Mouse (Mus musculus) gastrocnemius, adult 18-20 months (tissue): ENCODE data around the gene Fam118a. TPM values are rescaled to one million over a fixed set of nuclear protein-coding genes. Genes with fewer than 3 reads are reported as not detected.
"Not testable (repeated sequence)": the region's sequence is repeated elsewhere in the genome, so short reads cannot be mapped to it uniquely, and the experiment has no call there.

Experiments used
- DNase-seq: peaks from one replicate; pipeline ENCODE4 v3.0.0; 2021; ENCODE audit warnings: low spot score
- total RNA-seq, 2 experiments: library from RNA; stranded (reverse); gene quantifications; 2 replicates each; pipeline ENCODE4 v1.2.3; 2021

The Fam118a gene
- total RNA-seq, 2 experiments from 2014 or later, result 3.9 to 4.5 TPM

GRCm38 (mm10) chr15:85011895-85012661 is 16.7 kb upstream of the Fam118a start:
- no peak for DNase-seq

GRCm38 (mm10) chr15:85012662-85013054 is 16.1 kb upstream of the Fam118a start:
- no peak for DNase-seq

DNA sequence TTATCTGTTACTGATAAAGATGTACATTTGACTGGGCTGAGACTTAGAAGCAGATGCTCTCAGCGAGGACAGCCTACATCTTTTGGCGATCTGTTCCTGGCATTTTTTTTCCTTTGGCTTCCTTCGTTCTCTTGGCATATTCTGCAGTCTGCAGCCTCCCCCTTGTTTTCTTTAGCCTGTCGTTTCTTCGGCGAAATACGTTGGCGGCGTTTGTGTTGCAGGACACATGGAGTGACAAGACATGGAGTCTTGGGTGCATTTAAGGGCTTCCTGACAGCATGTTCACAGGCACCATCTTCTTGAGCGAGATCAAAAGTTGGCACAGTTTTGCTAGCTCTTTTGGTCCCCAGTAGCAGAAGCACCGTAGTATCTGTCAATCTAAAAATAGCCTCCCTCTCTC is 13.0 kb upstream of the Fam118a start:
- DNase-seq, result no peak

DNA sequence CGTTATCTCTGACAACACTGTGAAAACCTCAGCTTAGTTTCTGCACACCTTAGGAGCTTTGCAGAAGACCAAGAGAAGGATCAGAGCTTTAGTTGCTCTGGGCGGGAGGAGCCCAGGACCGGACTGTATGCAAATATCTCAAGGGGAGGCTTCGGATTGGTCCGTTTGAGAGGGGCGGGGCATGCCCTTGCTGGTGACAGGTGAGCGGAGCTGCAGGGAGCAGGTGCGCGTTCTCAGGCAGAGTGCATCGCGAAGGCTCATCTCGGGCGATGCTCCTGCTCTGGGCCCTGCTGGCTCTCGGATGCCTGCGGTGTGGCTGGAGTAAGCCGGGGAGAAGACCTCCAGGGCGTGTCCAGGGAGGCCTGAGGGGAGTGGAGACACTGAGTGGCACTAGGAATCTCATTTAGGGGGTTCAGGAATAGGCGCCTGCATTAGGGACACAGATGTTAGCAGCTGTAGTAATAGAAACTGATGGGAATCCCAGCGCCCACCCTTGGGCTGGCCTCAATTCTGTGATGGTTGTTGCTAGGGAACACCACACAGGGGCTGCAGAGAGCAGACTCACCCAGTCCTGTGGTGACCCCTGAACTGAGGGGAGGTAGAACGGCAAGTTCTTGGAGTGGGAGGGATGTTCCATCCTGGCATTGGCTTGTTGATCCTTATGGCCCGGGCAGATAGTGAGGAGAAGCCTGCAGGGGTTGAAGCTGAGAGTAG is 11.6 kb upstream of the Fam118a start, which contains the start of gene Upk3a:
TSS of gene Upk3a (plus strand) at position 191 of the 714 bp plus-strand sequence.
- no peak for DNase-seq

DNA sequence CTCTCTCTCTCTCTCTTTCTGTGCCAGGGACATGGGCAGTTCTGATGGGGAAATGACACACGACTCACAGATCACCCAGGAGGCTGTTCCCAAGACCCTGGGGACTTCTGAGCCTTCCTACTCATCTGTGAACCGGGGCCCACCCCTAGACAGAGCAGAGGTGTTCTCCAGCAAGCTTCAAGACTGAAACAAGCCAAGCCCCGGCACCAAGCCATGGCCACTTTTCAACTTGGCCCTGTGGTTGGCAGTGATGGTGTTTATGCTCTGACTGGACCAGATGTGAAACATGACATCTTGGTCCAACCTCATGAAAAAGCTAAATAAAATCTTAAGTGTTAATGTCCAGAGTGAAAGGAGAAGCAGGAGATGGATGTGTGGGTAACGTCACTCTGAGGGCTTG is 6.5 kb upstream of the Fam118a start:
- peak; percentile 44 for DNase-seq

GRCm38 (mm10) chr15:85026197-85026596 is 2.6 kb upstream of the Fam118a start:
- DNase-seq, result no peak

- no peak for DNase-seq
Observed at GRCm38 (mm10) chr15:85027740-85028139, 1.0 kb upstream of the Fam118a start.

DNA sequence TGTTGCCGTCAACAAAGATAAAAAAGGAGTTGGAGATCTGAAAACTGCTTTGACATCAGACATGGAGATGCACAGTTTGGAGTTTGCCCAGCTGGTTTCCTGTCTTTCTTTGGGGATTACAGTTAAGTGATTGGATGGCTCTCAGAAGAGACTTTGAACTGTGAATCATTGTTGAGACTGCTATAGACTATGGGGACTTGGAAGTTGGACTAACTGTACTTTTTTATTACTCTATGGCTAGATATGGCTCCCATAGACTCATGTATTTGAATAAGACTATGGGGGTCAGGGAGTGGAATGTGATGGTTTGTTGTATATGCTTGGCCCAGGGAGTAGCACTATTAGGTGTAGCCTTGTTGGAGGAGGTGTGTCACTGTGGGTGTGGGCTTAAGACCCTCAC is 1.9 kb downstream of the Fam118a start:
- DNase-seq, result not testable (repeated sequence)

- no peak for DNase-seq
Observed at GRCm38 (mm10) chr15:85031866-85032265, 3.1 kb downstream of the Fam118a start.

DNA sequence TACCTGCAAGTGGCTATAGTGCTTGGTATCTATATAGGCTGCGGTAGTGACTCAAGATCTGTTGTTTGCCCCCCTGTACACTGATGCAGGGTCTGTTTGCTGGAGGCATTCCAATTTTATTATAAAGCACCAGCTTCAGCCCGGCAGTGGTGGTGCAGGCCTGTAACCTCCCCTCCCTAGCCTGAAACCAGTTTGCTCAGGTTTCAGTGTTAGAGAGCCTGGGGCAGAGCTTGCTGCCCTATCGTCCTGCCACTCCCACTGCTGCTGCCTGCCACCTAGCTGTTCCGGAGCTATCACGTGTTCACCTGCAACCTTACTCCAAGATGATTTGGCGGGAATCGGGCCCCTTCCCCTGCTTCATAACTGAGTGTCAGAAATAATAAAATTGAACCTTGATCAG is 5.2 kb downstream of the Fam118a start:
- not testable (repeated sequence) for DNase-seq

- peak; percentile 98 for DNase-seq
Observed at GRCm38 (mm10) chr15:85036566-85037342, 8.0 kb downstream of the Fam118a start.

DNA sequence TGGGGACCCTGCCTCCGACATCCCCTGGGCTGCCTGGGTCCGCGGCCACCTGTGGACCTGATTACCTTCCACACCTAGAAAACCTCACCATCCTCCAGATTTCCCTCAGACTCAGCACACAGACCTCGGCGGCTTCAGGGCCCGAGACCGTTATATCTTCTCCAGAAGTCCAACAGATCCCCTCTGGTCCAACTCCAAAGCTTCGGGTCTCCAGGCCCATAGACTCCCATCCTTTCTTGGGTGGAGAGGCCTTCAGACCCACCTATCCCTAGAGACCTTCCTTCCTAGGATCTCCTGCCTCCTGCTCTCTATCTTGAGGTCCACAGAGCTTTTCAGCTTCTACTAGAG is 8.6 kb downstream of the Fam118a start:
- no peak for DNase-seq

- no peak for DNase-seq
Observed at GRCm38 (mm10) chr15:85041546-85042225, 12.9 kb downstream of the Fam118a start.

GRCm38 (mm10) chr15:85042361-85042954 is 13.7 kb downstream of the Fam118a start:
- peak; percentile 74 for DNase-seq

- DNase-seq, result no peak
Observed at GRCm38 (mm10) chr15:85043116-85043515, 14.4 kb downstream of the Fam118a start.

- no peak for DNase-seq
Observed at GRCm38 (mm10) chr15:85043761-85044160, 15.0 kb downstream of the Fam118a start.

- no peak for DNase-seq
Observed at GRCm38 (mm10) chr15:85046230-85046950, 17.6 kb downstream of the Fam118a start.

GRCm38 (mm10) chr15:85047865-85048264 is 19.1 kb downstream of the Fam118a start:
- no peak for DNase-seq

DNA sequence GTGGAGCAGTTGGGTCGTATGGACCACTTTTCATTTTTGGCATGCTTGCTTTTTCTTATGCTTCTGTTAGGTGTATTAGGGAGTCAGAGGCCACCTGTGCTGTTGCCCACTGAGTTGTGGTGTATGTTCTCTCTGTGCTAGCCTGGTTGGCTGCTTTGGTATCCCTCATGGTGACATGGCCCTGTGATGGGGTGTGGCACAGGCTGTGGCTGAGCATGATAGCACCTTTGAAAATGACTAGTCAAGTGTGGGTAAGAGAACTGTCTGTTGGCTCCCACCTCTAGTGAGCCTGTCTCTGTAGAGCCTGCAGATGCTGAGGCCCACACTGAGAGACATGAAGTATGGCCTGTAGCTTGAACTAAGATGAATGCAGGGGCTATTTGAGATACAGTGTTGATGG is 21.0 kb downstream of the Fam118a start:
- DNase-seq, result no peak

DNA sequence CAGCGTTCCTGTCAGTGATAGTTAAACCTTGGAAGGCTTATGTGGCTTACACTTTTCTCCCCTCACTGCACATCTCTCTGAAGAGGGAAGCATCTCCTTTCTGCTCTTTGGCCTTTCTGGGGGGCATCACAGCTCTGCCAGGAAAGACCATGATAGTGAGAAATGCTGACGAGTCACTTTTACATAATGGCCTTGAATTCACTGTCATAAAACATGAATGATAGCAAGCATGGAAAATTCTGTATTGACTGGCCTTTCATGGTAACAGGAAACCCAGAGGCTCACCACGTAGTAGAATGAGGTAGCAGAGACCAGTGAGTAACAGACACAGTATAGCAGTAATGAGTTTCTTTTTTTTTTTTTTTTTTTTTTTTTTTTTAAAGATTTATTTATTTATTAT is 25.4 kb downstream of the Fam118a start:
- no peak for DNase-seq
